13 mouse cellular contexts compared by ENCODE assay signal in genomic region chr17:80063840-80064495, GRCm38 (mm10). TPM values are rescaled to one million over a fixed set of nuclear protein-coding genes. Genes with fewer than 3 reads are reported as not detected.
A peak's percentile ranks its signal among the peaks of the same experiment; 100 is the strongest.
DNase-seq lines count a peak whose midpoint lies in the region; ATAC-seq and TF ChIP-seq lines count a peak whose summit lies in the region.
"Had no signal": no experiment of that assay in that cellular context is flagged by ENCODE, and none has a peak within 500 bp of the region (broad histone marks: within the 10 kb centered on the region; RNA-seq: fewer than 3 reads in every experiment).

No protein-coding gene starts in this region.

- H3K9me3 ChIP-seq in hindbrain, embryonic 11.5 days (ENCODE audit: control insufficient read depth, low read length) = no peaks in the 10 kb centered on the region
- H3K9me3 ChIP-seq in hindbrain, embryonic 12.5 days (replicated peaks) = no peaks in the 10 kb centered on the region
- H3K9me3 ChIP-seq in E14TG2a.4 (ENCODE audit: low read length) = no peaks in the 10 kb centered on the region
- H3K9me3 ChIP-seq in liver, embryonic 14.5 days (ENCODE audit: control insufficient read depth, low read length) = no peaks in the 10 kb centered on the region
- H3K9me3 ChIP-seq: forebrain, embryonic 12.5 days; heart, embryonic 10.5 days had no signal

- no peak for TF ChIP-seq POLR2A in bone marrow, adult 2 months (IDR thresholded peaks at IDR 0.05; ENCODE audit: borderline replicate concordance, control insufficient read depth, low read depth, low read length)

- H3K36me3 ChIP-seq in hindbrain, embryonic 11.5 days (ENCODE audit: control insufficient read depth, insufficient read depth, low read length) = no peaks in the 10 kb centered on the region
- H3K36me3 ChIP-seq in hindbrain, embryonic 12.5 days = no peaks in the 10 kb centered on the region
- H3K36me3 ChIP-seq in E14TG2a.4 (ENCODE audit: insufficient read depth, low read length) = no peaks in the 10 kb centered on the region
- no peaks in the 10 kb centered on the region for H3K36me3 ChIP-seq in liver, embryonic 14.5 days (replicated peaks; ENCODE audit: control insufficient read depth, insufficient read depth, low read depth)
- H3K36me3 ChIP-seq: forebrain, embryonic 12.5 days; heart, embryonic 10.5 days had no signal

- DNase-seq in hindbrain, embryonic 11.5 days (ENCODE audit: low spot score) = peak; percentile 15
- peak in 2 of 3 experiments; percentile 37 to 47 for DNase-seq in liver, embryonic 14.5 days (ENCODE audit: low read depth in 3 of 3, low spot score in 3 of 3)
- no peak for DNase-seq in adrenal gland, adult 18-20 months (ENCODE audit: low spot score in 2 of 2)
- no peak for DNase-seq in cerebellum, adult 9-10 months
- DNase-seq: cerebellum, adult 2 months; kidney, adult 2 months; thymus, adult 2 months had no signal

- H3K4me2 ChIP-seq in hindbrain, embryonic 11.5 days (replicated peaks; ENCODE audit: low read depth, low read length) = no peak overlapping the region
- no peak overlapping the region for H3K4me2 ChIP-seq in hindbrain, embryonic 12.5 days (replicated peaks)
- peak overlapping the region; percentile 94 for H3K4me2 ChIP-seq in liver, embryonic 14.5 days (ENCODE audit: low read depth)

- no peak for ATAC-seq in hindbrain, embryonic 11.5 days (ENCODE audit: low FRiP score)
- no peak for ATAC-seq in hindbrain, embryonic 12.5 days (ENCODE audit: low FRiP score)
- ATAC-seq in liver, embryonic 14.5 days (ENCODE audit: insufficient read depth) = no peak
- no peak for ATAC-seq in cerebellum, adult (ENCODE audit: insufficient number of reproducible peaks, low FRiP score, low TSS enrichment)

- H3K4me3 ChIP-seq in hindbrain, embryonic 11.5 days (ENCODE audit: low read depth, low read length) = 0 out of 2 replicates have a peak overlapping the region, but pooled peaks have one; percentile 6
- no peak overlapping the region for H3K4me3 ChIP-seq in hindbrain, embryonic 12.5 days
- H3K4me3 ChIP-seq in E14TG2a.4 (replicated peaks; ENCODE audit: low read length) = peak overlapping the region; percentile 99
- peak overlapping the region; percentile 20 for H3K4me3 ChIP-seq in bone marrow, adult 2 months (replicated peaks; ENCODE audit: control insufficient read depth, low read depth, low read length)
- H3K4me3 ChIP-seq in liver, embryonic 14.5 days (ENCODE audit: insufficient read depth in 1 of 2, low read depth in 2 of 2, low read length in 2 of 2) = peak overlapping the region; percentile 31 to 78; a peak in 2 of 4 replicates
- H3K4me3 ChIP-seq: forebrain, embryonic 12.5 days had no signal

- H3K9ac ChIP-seq in hindbrain, embryonic 11.5 days (ENCODE audit: low read depth, low read length) = no peak overlapping the region
- no peak overlapping the region for H3K9ac ChIP-seq in hindbrain, embryonic 12.5 days
- peak overlapping the region; percentile 77 for H3K9ac ChIP-seq in liver, embryonic 14.5 days (replicated peaks)
- H3K9ac ChIP-seq: forebrain, embryonic 12.5 days had no signal

- no peak for TF ChIP-seq CTCF in E14TG2a.4 (conservative IDR thresholded peaks at IDR 0.05; ENCODE audit: low read length)
- TF ChIP-seq CTCF in bone marrow, adult 2 months (IDR thresholded peaks at IDR 0.05; ENCODE audit: control insufficient read depth, insufficient read depth, low read length) = no peak
- no peak for TF ChIP-seq CTCF in liver, embryonic 14.5 days (IDR thresholded peaks at IDR 0.05; ENCODE audit: low read depth)

- H3K27me3 ChIP-seq in hindbrain, embryonic 11.5 days (ENCODE audit: control insufficient read depth, insufficient read depth, low read length) = no peaks in the 10 kb centered on the region
- H3K27me3 ChIP-seq in hindbrain, embryonic 12.5 days = no peaks in the 10 kb centered on the region
- H3K27me3 ChIP-seq in E14TG2a.4 (ENCODE audit: insufficient read depth, low read length) = no peaks in the 10 kb centered on the region
- no peaks in the 10 kb centered on the region; the same call in 1 of the 2 replicates for H3K27me3 ChIP-seq in liver, embryonic 14.5 days (ENCODE audit: control insufficient read depth, insufficient read depth, low read length)
- H3K27me3 ChIP-seq: forebrain, embryonic 12.5 days had no signal

- H3K27ac ChIP-seq in hindbrain, embryonic 11.5 days (ENCODE audit: low read depth, low read length) = no peak overlapping the region
- no peak overlapping the region for H3K27ac ChIP-seq in hindbrain, embryonic 12.5 days
- H3K27ac ChIP-seq in bone marrow, adult 2 months (ENCODE audit: control insufficient read depth, insufficient read depth, low read depth, low read length, poor library complexity) = no peak overlapping the region
- 0 out of 2 replicates have a peak overlapping the region, but pooled peaks have one; percentile 74 for H3K27ac ChIP-seq in liver, embryonic 14.5 days
- H3K27ac ChIP-seq: forebrain, embryonic 12.5 days; heart, embryonic 10.5 days had no signal

- WGBS in hindbrain, embryonic 11.5 days = 68% methylated on average over 8 of the region's 8 CpGs
- 68% methylated on average over 8 of the region's 8 CpGs for WGBS in hindbrain, embryonic 12.5 days
- WGBS in bone marrow, adult 2 months = 72% methylated on average over 8 of the region's 8 CpGs
- WGBS in liver, embryonic 14.5 days (ENCODE audit: insufficient replicate concordance) = 75% methylated on average over 8 of the region's 8 CpGs

- no peak for TF ChIP-seq EP300 in liver, embryonic 14.5 days (IDR thresholded peaks at IDR 0.05; ENCODE audit: low read depth)

- H3K4me1 ChIP-seq in hindbrain, embryonic 11.5 days (replicated peaks; ENCODE audit: control insufficient read depth, insufficient read depth, low read length) = no peaks in the 10 kb centered on the region
- H3K4me1 ChIP-seq in hindbrain, embryonic 12.5 days = peaks cover 20% of the 10 kb centered on the region
- peaks cover 41% of the 10 kb centered on the region for H3K4me1 ChIP-seq in E14TG2a.4 (replicated peaks; ENCODE audit: low read depth, low read length)
- H3K4me1 ChIP-seq in bone marrow, adult 2 months (ENCODE audit: control insufficient read depth, insufficient read depth, low read length) = no peaks in the 10 kb centered on the region; the same call in 1 of the 2 replicates
- H3K4me1 ChIP-seq in liver, embryonic 14.5 days (replicated peaks; ENCODE audit: control insufficient read depth in 2 of 2, insufficient read depth in 2 of 2, low read length in 1 of 2) = peaks cover 14 to 20% of the 10 kb centered on the region in 2 experiments

RNA-seq across cellular contexts. Expression of gene Hnrnpll, which starts 1.8 kb away (rescaled TPM):
- polyA plus RNA-seq in hindbrain, embryonic 11.5 days (2014; fragmentation: Nextera tagmentation; extraction: Ambion mirVana) = 123 and 132 TPM in 2 replicates
- 112 and 116 TPM in 2 replicates for polyA plus RNA-seq in hindbrain, embryonic 12.5 days (2016; fragmentation: Nextera tagmentation; extraction: Ambion mirVana)
- 21.7 and 21.8 TPM in 2 replicates for polyA plus RNA-seq in bone marrow, adult 2 months (2011; ENCODE audit: insufficient read depth, insufficient read length, low replicate concordance, missing spikeins)
- 16.2 and 23.5 TPM in 2 replicates for polyA plus RNA-seq in liver, embryonic 14.5 days (2012; rRNA removed)
- polyA plus RNA-seq in liver, embryonic 14.5 days (2014; fragmentation: Nextera tagmentation; extraction: Ambion mirVana) = 23.1 and 23.9 TPM in 2 replicates
- total RNA-seq in adrenal gland, adult 18-20 months (2021) = 10 to 100 TPM; 36.3 to 48.5 TPM

Comparison
In these comparisons a context has a peak if more than half of its experiments do, and no peak if none do; other contexts are left out.
1. DNase-seq: peak in hindbrain, embryonic 11.5 days (single experiment) and liver, embryonic 14.5 days (2 of 3); none in adrenal gland, adult 18-20 months (0 of 2) and cerebellum, adult 9-10 months (single experiment).